Mouse (Mus musculus) induced T-regulatory cell, adult 2 months (primary cell): ENCODE measurements around the gene Ddx54.
A peak's percentile ranks its signal among the peaks of the same experiment; 100 is the strongest.

Experiments
- DNase-seq: peaks from one replicate; pipeline ENCODE4 v3.0.0-alpha.2; 2012; ENCODE audit warnings: low read depth

Ddx54 gene

GRCm38 (mm10) chr5:120612442-120612821 lies at the start of gene Ddx54, which contains the start of gene Rita1:
TSS of gene Ddx54 (plus strand) at chr5:120612739.
TSS of gene Rita1 (minus strand) at chr5:120612589.
- no peak for DNase-seq

GRCm38 (mm10) chr5:120562956-120563913 lies 49.3 kb upstream of the Ddx54 start:
- DNase-seq = no peak

- DNase-seq = no peak
These were observed 48.6 kb upstream of the Ddx54 start for GRCm38 (mm10) chr5:120563914-120564311.

- no peak for DNase-seq
These were observed 47.2 kb upstream of the Ddx54 start for GRCm38 (mm10) chr5:120565171-120565905.

- DNase-seq = no peak
These were observed 46.4 kb upstream of the Ddx54 start for GRCm38 (mm10) chr5:120566101-120566500.

GRCm38 (mm10) chr5:120566681-120567252 lies 45.8 kb upstream of the Ddx54 start:
- DNase-seq = no peak

GRCm38 (mm10) chr5:120567253-120567701 lies 45.3 kb upstream of the Ddx54 start:
- no peak for DNase-seq

GRCm38 (mm10) chr5:120567761-120568211 lies 44.8 kb upstream of the Ddx54 start:
- DNase-seq = no peak

GRCm38 (mm10) chr5:120568336-120568768 lies 44.2 kb upstream of the Ddx54 start:
- no peak for DNase-seq

GRCm38 (mm10) chr5:120568964-120569363 lies 43.6 kb upstream of the Ddx54 start:
- no peak for DNase-seq

- DNase-seq = no peak
These were observed 42.7 kb upstream of the Ddx54 start for GRCm38 (mm10) chr5:120569791-120570190.

- DNase-seq = no peak
These were observed 42.1 kb upstream of the Ddx54 start for GRCm38 (mm10) chr5:120570289-120570897.

- no peak for DNase-seq
These were observed 41.3 kb upstream of the Ddx54 start for GRCm38 (mm10) chr5:120571056-120571740.

GRCm38 (mm10) chr5:120574469-120575063 lies 38.0 kb upstream of the Ddx54 start:
- no peak for DNase-seq

- peak; percentile 61 for DNase-seq
These were observed 35.7 kb upstream of the Ddx54 start for GRCm38 (mm10) chr5:120576781-120577301.

GRCm38 (mm10) chr5:120577935-120578441 lies 34.6 kb upstream of the Ddx54 start:
- DNase-seq = peak; percentile 67

- peak; percentile 85 for DNase-seq
These were observed 33.9 kb upstream of the Ddx54 start for GRCm38 (mm10) chr5:120578504-120579081.

- peak; percentile 64 for DNase-seq
These were observed 33.2 kb upstream of the Ddx54 start for GRCm38 (mm10) chr5:120579211-120579897.

- DNase-seq = no peak
These were observed 32.5 kb upstream of the Ddx54 start for GRCm38 (mm10) chr5:120579898-120580626.
